Mouse (Mus musculus) neural tube, embryonic 14.5 days (tissue): ENCODE results near the gene Gm20388. TPM values are rescaled to one million over a fixed set of nuclear protein-coding genes. Genes with fewer than 3 reads are reported as not detected.

ENCODE experiments used
- ATAC-seq: fragments of 200-750 bp; cut with Nextera tagmentation; 2 replicates; pipeline ENCODE4 v1.8.0; 2017; ENCODE audit warnings: low read depth, mild to moderate bottlenecking, moderate TSS enrichment, moderate library complexity
- H3K27ac ChIP-seq: fragments of 300-500 bp; sonication (generic); 2 replicates; pipeline ENCODE4 v1.5.1; 2014; ENCODE audit warnings: low read depth, mild to moderate bottlenecking, control low read depth, low read length, moderate library complexity, mixed read lengths
- H3K27me3 ChIP-seq: fragments of 300-500 bp; sonication (generic); 2 replicates; pipeline ENCODE4 v1.6.1; 2014; ENCODE audit warnings: low read length; ENCODE audit not compliant: control insufficient read depth, insufficient read depth
- H3K36me3 ChIP-seq: fragments of 300-500 bp; sonication (generic); 2 replicates; pipeline ENCODE4 v1.6.1; 2014; ENCODE audit warnings: low read length, mixed read lengths; ENCODE audit not compliant: control insufficient read depth, insufficient read depth
- H3K4me1 ChIP-seq: fragments of 300-500 bp; sonication (generic); 2 replicates; pipeline ENCODE4 v1.6.1; 2014; ENCODE audit warnings: low read length; ENCODE audit not compliant: control insufficient read depth, insufficient read depth
- H3K4me2 ChIP-seq: fragments of 300-500 bp; sonication (generic); 2 replicates; pipeline ENCODE4 v1.6.1; 2014; ENCODE audit warnings: mild to moderate bottlenecking, low read depth, low read length, control low read depth
- H3K4me3 ChIP-seq: fragments of 300-500 bp; sonication (generic); 2 replicates; pipeline ENCODE4 v1.5.1; 2014; ENCODE audit warnings: low read depth, low read length, control low read depth, mixed read lengths
- H3K9ac ChIP-seq: fragments of 300-500 bp; sonication (generic); replicated peaks from 2 replicates; pipeline ENCODE4 v1.6.1; 2014; ENCODE audit warnings: low read depth, mild to moderate bottlenecking, control low read depth, low read length, mixed read lengths
- H3K9me3 ChIP-seq: fragments of 300-500 bp; sonication (generic); 2 replicates; pipeline ENCODE4 v1.6.1; 2016; ENCODE audit warnings: low read length; ENCODE audit not compliant: control insufficient read depth
- WGBS: fragments of 180-500 bp; shearing (Covaris S2); extraction: QIAGEN DNeasy Blood & Tissue Kit; methylation state at CpG from one replicate; pipeline ENCODE4 v1.1.7; 2014; 5-methylcytosine and 5-hydroxymethylcytosine counted together
- polyA plus RNA-seq: library from polyadenylated mRNA; unstranded; fragments of >200 nt; fragmentation: Nextera tagmentation; extraction: Ambion mirVana; gene quantifications from 2 replicates; pipeline ENCODE4 v1.2.1, GENCODE M21; 2014

Gm20388 gene
- polyA plus RNA-seq, 1 experiment from 2014 or later: 10.3 TPM

- no peak overlapping the region for H3K4me2 ChIP-seq
- H3K27ac ChIP-seq: peak overlapping the region; percentile 65
- no peaks in the 10 kb centered on the region for H3K36me3 ChIP-seq
- WGBS: 50% methylated on average over 19 of the region's 19 CpGs
- H3K9ac ChIP-seq: no peak overlapping the region
- no peak for ATAC-seq
- no peaks in the 10 kb centered on the region for H3K9me3 ChIP-seq
- peaks cover 56% of the 10 kb centered on the region for H3K4me1 ChIP-seq
- no peaks in the 10 kb centered on the region for H3K27me3 ChIP-seq
- no peak overlapping the region for H3K4me3 ChIP-seq
These were observed 2825.2 kb downstream of the Gm20388 start for GRCm38 (mm10) chr8:122735542-122736473.

GRCm38 (mm10) chr8:122736623-122737022 is 2826.0 kb downstream of the Gm20388 start:
- H3K36me3 ChIP-seq: no peaks in the 10 kb centered on the region
- peaks cover 64% of the 10 kb centered on the region for H3K4me1 ChIP-seq
- WGBS: 92% methylated on average over 11 of the region's 11 CpGs
- no peak overlapping the region for H3K4me3 ChIP-seq
- H3K9ac ChIP-seq: no peak overlapping the region
- no peak overlapping the region for H3K4me2 ChIP-seq
- no peaks in the 10 kb centered on the region for H3K9me3 ChIP-seq
- no peak for ATAC-seq
- no peaks in the 10 kb centered on the region for H3K27me3 ChIP-seq
- peak overlapping the region; percentile 90 for H3K27ac ChIP-seq

- peaks cover 68% of the 10 kb centered on the region for H3K4me1 ChIP-seq
- H3K27ac ChIP-seq: peak overlapping the region; percentile 90
These were observed 2826.4 kb downstream of the Gm20388 start for GRCm38 (mm10) chr8:122737071-122737470.

GRCm38 (mm10) chr8:122737886-122738285 is 2827.2 kb downstream of the Gm20388 start:
- H3K9ac ChIP-seq: no peak overlapping the region
- no peaks in the 10 kb centered on the region for H3K9me3 ChIP-seq
- H3K4me1 ChIP-seq: peaks cover 74% of the 10 kb centered on the region
- no peak overlapping the region for H3K4me2 ChIP-seq
- H3K36me3 ChIP-seq: no peaks in the 10 kb centered on the region
- H3K27ac ChIP-seq: peak overlapping the region; percentile 90
- WGBS: 45% methylated on average over 6 of the region's 6 CpGs
- H3K27me3 ChIP-seq: no peaks in the 10 kb centered on the region
- H3K4me3 ChIP-seq: no peak overlapping the region
- peak; percentile 66; the same call in 1 of the 2 replicates for ATAC-seq

More at GRCm38 (mm10) chr8:122737071-122737470, 2826.4 kb downstream of the Gm20388 start:
- Histone ChIP-seq H3K27me3 (no peaks in the 10 kb centered on the region), H3K4me3 (no peak overlapping the region), H3K9me3 (no peaks in the 10 kb centered on the region), H3K4me2 (no peak overlapping the region), H3K9ac (no peak overlapping the region), H3K36me3 (no peaks in the 10 kb centered on the region)
- 58% methylated on average over 4 of the region's 4 CpGs for WGBS
- no peak for ATAC-seq

GRCm38 (mm10) chr8:122739102-122739725 is 2828.6 kb downstream of the Gm20388 start:
- WGBS: 10% methylated on average over 11 of the region's 11 CpGs
- Histone ChIP-seq H3K27ac (peak overlapping the region; percentile 90), H3K4me3 (no peak overlapping the region), H3K9me3 (no peaks in the 10 kb centered on the region), H3K27me3 (no peaks in the 10 kb centered on the region), H3K36me3 (no peaks in the 10 kb centered on the region), H3K9ac (peak overlapping the region; percentile 22; the same call in 1 of the 2 replicates), H3K4me2 (no peak overlapping the region), H3K4me1 (peaks cover 84% of the 10 kb centered on the region)
- no peak for ATAC-seq

GRCm38 (mm10) chr8:122742471-122742870 is 2831.8 kb downstream of the Gm20388 start:
- peak overlapping the region; percentile 1; the same call in 1 of the 2 replicates for H3K4me2 ChIP-seq
- H3K27ac ChIP-seq: peak overlapping the region; percentile 99
- H3K27me3 ChIP-seq: no peaks in the 10 kb centered on the region
- H3K9ac ChIP-seq: 0 out of 2 replicates have a peak overlapping the region, but pooled peaks have one; percentile 22
- ATAC-seq: 0 out of 2 replicates have a peak, but pooled peaks have one; percentile 3
- H3K4me1 ChIP-seq: peaks cover 85% of the 10 kb centered on the region
- H3K4me3 ChIP-seq: no peak overlapping the region
- WGBS: 10% methylated on average over 19 of the region's 19 CpGs
- no peaks in the 10 kb centered on the region for H3K9me3 ChIP-seq
- H3K36me3 ChIP-seq: no peaks in the 10 kb centered on the region

- Histone ChIP-seq H3K4me1 (peaks cover 74% of the 10 kb centered on the region), H3K27ac (peak overlapping the region; percentile 99), H3K9ac (peak overlapping the region; percentile 52), H3K9me3 (no peaks in the 10 kb centered on the region), H3K4me2 (peak overlapping the region; percentile 36), H3K27me3 (no peaks in the 10 kb centered on the region), H3K4me3 (0 out of 2 replicates have a peak overlapping the region, but pooled peaks have one; percentile 0), H3K36me3 (no peaks in the 10 kb centered on the region)
- ATAC-seq: peak; percentile 44
- WGBS: 11% methylated on average over 17 of the region's 17 CpGs
These were observed 2834.5 kb downstream of the Gm20388 start for GRCm38 (mm10) chr8:122745022-122745749.

GRCm38 (mm10) chr8:122745750-122746275 is 2835.2 kb downstream of the Gm20388 start:
- Histone ChIP-seq H3K27ac (peak overlapping the region; percentile 99), H3K27me3 (no peaks in the 10 kb centered on the region), H3K36me3 (no peaks in the 10 kb centered on the region), H3K4me3 (0 out of 2 replicates have a peak overlapping the region, but pooled peaks have one; percentile 0), H3K4me1 (peaks cover 73% of the 10 kb centered on the region), H3K9ac (peak overlapping the region; percentile 52), H3K9me3 (no peaks in the 10 kb centered on the region), H3K4me2 (peak overlapping the region; percentile 36)
- WGBS: 4% methylated on average over 16 of the region's 16 CpGs
- ATAC-seq: peak; percentile 73
